Mouse (Mus musculus) 416B (cell line): Measurements from ENCODE around the gene Hyal1.
A peak's percentile ranks its signal among the peaks of the same experiment; 100 is the strongest.

ENCODE experiments used
- DNase-seq: peaks from one replicate; pipeline ENCODE4 v3.0.0; 2011; ENCODE audit warnings: low read depth

Hyal1 gene

DNA sequence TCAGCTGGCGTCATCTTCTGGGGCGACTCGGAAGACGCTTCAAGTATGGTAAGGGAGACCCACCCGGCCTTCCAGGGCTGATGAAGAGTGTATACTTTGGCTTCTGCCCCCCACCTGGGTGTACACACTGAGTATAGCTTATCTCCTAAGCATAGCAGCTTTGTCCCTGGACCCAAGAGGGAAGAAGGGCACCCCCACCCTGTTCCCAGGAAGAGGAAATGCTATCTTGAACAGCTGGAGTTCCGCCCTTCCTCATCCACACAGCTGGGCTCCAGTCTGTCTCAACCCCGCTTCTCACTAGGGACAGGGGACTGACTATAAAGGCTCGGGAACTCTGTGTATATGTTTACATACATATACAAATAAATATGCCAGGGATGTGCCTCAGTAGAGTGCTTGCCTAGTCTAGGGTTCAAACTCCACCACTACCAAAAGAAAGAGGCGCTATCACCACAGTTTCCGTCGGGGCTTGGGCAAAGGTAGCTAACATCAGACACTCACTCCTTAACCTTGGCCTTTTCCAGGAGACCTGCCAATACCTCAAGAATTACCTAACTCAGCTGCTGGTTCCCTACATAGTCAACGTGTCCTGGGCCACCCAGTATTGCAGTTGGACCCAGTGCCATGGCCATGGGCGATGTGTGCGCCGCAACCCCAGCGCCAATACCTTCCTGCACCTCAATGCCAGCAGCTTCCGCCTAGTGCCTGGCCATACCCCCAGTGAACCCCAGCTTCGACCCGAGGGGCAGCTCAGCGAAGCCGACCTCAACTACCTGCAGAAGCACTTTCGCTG lies 5.0 kb upstream of the Hyal1 start:
- no peak for DNase-seq

DNA sequence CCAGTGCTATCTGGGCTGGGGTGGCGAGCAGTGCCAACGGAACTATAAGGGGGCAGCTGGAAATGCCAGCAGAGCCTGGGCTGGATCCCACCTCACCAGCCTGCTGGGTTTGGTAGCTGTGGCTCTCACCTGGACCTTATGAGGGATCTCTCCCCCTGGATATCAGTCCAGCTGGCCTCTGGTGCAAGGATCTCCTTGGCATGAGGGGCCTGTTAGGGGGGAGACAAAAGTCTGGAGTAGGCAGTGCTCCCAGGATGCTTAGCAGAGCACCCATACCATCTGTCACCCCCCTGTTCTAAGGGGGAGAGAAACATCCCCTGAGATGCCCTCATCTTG lies 4.4 kb upstream of the Hyal1 start:
- DNase-seq: no peak

DNA sequence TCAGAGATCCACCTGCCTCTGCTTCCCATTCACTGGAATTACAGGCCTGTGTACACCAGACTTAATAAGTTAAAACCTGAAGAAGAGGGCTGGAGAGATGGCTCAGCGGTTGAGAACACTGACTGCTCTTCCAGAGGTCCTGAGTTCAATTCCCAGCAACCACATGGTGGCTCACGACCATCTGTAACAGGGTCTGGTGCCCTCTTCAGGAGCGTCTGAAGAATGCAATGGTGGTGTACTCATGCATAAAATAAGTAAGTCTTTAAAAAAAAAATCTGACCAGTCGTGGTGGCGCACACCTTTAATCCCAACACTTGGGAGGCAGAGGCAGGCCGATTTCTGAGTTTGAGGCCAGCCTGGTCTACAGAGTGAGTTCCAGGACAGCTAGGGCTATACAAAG lies 3.0 kb upstream of the Hyal1 start:
- peak; percentile 57 for DNase-seq

DNA sequence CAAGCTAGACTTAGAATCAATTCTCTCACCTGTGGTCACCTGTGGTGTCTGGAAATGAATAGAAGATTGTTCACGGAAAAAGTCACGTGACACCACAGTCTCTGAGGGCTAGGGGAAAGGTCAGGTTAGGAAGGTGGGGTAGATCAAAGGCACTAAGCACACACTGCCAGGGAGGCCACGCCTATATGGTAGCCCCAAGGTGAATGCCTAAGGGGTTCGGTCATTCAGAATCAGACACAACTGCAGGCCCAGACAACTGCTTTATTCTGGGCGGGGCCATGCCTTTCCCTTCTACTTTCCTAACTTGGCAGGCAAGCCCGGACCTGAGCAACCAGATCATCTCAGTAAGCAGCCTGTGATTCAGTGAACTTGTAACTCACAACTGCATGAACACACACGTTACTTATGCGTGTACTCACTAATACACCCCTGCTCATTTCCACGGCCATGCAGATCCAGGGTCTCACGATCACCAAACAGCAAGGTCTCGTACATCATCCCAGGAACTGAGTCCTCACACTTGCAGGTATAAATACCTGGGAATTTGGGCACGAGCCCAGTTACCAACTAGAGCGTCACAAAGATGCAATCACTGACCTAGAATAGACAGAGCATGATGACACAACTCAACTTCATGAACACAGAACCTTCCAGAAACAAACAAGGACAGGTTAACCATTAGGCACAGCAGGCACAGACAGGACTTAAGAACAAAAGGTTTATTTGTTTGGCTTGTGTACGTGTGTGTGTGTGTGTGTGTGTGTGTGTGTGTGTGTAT lies 959 bp upstream of the Hyal1 start:
- DNase-seq: no peak

DNA sequence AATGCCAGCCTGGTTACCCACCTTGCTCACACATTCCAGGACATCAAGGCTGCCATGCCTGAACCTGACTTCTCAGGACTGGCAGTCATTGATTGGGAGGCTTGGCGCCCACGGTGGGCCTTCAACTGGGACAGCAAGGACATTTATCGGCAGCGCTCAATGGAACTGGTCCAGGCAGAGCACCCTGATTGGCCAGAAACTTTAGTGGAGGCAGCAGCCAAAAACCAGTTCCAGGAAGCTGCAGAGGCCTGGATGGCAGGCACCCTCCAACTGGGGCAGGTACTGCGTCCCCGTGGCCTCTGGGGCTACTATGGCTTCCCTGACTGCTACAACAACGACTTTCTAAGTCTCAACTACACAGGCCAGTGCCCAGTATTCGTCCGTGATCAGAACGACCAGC lies 1.1 kb downstream of the Hyal1 start:
- DNase-seq: no peak

DNA sequence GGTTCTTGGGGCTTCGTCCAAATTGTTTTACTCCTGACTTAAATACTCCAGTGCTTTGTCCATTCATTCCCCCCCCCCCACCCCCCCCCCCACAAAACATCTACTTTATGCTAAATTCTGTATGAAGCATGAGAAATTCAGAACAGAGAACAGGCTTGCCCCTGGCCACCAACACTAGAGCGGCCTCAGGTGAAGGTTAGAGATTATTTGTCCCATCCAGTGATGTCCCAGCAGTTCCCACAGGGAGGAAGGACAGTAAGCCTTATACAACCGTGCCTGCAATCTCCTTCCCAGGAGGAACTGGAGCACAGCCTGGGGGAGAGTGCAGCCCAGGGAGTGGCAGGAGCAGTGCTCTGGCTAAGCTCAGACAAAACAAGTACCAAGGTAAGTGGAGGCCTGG lies 1.9 kb downstream of the Hyal1 start, which contains the start of gene Naa80:
Naa80 (plus strand) TSS at position 301 of the 400 bp plus-strand sequence.
- DNase-seq: no peak

DNA sequence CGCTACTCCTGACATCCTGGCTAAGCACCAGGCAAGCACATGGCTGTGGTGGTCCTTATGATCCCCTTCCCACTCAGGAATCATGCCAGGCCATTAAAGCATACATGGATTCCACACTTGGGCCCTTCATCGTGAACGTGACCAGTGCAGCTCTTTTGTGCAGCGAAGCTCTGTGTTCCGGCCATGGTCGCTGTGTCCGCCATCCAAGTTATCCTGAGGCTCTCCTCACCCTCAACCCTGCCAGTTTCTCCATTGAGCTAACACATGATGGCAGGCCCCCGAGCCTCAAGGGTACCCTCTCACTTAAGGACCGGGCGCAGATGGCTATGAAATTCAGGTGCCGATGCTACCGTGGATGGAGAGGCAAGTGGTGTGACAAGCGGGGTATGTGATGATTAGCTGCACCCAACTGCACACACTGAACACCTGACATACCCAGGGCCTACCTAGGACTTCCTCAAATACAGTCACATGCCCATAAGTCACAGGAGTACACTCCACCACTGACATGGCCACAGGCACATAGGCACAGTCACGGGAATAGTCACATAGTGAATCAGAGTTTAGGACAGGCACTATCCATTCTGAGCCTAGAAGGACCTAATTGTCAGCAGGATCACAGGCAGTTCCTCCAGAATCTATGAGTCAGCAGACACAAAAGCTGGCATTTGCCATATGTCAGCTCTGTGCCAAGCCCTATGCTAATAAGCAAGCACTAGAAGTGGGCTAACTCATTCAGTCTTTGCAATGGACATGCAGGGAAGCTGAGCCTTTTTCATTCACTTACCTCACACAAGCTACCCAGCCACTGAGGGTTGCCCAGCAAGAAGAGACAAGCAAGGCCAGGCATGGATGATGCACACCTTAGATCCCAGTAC lies 2.5 kb downstream of the Hyal1 start:
- peak; percentile 46 for DNase-seq

DNA sequence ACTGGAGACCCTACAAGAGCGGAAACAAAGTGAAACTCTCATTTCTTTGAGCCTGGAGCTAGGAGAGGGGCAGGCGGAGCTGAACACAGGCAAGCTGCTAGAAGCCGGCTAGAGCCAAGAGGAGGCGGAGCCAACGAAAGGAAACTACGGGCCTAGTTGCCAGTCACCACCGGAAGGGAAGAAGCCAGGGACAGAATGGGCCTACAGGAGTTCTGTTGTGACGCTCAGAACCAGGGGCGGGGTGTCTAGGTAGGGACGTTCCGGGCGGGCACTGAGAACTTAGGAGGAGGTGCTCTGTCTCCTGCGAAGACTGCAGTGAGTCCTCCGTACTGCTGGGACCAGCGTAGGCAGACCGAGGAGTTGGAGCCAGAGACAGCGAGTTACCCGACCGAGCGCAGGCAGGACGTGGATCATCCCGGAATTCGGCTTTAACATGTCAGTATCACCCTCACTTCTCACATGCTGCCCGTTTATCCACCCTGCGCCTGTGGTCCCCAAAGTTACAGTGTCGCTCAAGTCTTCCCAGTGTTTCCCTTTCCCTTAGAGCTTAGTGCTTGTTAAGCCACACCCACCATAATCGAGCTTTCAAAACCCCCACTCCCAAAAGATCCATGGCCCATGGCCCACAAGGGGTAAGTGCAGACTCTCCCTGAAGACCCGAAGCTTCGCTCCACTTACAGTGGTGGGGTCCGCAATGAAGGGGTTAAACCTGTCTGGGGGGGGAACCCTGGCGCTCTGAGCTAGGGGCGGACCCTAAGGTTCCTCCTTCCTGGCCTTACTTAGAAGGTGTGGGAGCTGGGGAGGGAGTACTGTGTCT lies 4.0 kb downstream of the Hyal1 start, which contains the start of gene Hyal3:
Hyal3 (plus strand) TSS at position 318 of the 817 bp plus-strand sequence.
- DNase-seq: peak; percentile 94

DNA sequence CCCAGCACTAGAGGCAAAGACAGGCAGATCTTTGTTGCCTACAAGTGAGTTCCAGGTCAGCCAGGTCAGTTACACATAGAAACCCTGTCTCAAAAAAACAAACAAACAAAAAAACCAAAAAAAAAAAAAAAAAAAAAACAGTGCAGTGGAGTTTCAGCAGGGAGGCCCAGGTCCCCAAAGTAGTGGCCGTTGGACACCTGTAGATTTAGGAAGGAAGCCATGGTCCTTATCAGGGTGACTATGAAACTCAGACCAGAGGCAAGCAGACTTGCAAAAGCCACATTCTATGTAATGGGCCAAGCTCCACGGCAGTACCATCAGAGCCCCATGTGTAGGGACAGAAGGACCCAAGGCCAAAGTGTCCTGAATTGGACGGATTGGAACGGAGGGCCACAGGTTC lies 4.9 kb downstream of the Hyal1 start:
- DNase-seq: peak; percentile 44

DNA sequence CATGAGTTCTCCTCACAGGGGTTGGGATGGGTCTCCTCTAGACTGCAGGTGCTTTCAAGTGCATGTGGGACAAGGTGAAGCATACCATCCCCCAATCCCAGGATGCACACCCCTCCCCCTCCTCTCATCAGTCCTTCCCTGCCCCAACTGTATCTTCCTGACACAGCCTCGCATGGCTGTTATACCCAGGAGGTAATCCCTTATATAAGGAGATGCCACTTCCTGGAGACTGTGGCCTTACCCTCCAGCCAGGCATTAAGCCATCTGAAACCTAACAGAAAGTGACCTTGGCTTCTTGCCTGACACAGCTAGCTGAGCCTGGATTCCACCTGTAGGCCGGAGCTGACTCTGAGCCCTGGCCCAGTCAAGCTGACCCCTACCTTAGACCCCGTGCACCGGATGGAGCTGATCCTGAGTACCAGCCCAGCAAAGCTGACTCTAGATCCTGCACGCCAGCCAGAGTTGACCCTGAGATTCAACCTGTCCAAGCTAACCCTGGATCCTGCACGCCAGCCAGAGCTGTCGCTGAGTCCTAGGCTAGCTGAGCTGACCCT lies 5.9 kb downstream of the Hyal1 start:
- peak; percentile 36 for DNase-seq

DNA sequence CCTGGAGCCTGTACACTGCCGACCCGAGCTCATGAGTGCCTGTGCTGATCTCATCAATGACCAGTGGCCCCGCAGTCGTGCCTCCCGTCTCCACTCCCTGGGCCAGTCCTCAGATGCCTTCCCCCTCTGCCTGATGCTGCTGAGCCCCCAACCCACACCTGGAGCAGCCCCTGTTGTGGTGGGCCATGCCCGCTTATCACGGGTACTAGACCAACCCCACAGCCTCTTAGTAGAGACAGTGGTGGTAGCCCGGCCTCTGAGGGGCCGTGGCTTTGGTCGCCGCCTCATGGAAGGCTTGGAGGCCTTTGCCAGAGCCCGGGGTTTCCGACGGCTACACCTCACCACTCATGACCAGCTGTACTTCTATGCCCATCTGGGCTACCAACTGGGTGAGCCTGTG lies 6.4 kb downstream of the Hyal1 start:
- no peak for DNase-seq

DNA sequence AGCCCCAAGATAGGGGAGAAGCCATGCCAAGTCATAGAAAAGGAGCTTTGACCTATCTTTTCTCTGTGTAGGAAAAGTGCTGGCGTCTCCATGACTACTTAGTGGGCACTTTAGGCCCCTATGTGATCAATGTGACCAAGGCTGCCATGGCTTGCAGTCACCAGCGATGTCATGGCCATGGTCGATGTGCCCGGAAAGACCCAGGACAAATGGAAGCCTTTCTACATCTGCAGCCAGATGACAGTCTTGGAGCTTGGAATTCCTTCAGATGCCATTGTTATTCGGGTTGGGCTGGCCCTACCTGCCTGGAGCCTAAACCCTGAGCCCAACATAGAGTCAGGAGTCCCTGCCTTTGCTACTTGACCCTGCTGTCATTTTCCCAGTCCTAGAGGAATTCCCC lies 9.8 kb downstream of the Hyal1 start:
- DNase-seq: no peak

DNA sequence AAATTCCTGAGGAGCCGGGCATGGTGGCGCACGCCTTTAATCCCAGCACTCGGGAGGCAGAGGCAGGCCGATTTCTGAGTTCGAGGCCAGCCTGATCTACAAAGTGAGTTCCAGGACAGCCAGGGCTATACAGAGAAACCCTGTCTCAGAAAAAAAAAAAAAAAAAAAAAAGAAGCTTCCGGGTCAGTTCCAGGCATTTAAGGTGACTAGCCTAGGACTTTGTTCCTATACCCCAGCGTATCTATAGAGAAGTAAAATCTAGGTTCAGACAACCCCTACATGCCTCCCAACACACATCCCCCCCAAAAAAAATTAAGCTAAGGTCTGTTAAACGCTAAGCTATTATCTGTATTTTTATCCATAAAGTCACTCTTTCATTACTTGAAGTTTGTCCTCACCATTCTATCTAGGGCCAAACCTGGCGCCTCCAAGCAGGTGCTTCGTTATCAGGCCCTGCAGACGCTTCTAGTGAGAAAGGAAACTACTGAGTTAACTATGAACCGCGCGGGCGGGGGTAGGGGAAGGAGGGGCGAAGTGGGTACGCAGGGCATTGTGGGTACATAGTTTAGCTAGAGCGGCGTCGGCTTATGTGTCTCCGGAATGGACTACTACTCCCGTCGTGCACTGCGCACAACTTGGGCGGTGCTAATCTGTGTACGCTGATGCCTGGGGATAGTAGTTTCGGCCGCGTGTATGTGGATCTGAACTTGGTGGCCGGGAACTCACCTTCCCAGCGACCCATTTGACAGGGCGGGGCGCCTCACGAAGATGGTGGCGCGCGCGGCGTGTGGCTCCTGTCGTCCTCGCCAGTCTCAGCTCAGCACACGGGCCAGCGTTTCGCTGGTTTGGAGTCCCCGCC lies 10.5 kb downstream of the Hyal1 start, which contains the start of gene Ifrd2:
Ifrd2 (plus strand) TSS at position 669 of the 859 bp plus-strand sequence.
- peak; percentile 99 for DNase-seq

DNA sequence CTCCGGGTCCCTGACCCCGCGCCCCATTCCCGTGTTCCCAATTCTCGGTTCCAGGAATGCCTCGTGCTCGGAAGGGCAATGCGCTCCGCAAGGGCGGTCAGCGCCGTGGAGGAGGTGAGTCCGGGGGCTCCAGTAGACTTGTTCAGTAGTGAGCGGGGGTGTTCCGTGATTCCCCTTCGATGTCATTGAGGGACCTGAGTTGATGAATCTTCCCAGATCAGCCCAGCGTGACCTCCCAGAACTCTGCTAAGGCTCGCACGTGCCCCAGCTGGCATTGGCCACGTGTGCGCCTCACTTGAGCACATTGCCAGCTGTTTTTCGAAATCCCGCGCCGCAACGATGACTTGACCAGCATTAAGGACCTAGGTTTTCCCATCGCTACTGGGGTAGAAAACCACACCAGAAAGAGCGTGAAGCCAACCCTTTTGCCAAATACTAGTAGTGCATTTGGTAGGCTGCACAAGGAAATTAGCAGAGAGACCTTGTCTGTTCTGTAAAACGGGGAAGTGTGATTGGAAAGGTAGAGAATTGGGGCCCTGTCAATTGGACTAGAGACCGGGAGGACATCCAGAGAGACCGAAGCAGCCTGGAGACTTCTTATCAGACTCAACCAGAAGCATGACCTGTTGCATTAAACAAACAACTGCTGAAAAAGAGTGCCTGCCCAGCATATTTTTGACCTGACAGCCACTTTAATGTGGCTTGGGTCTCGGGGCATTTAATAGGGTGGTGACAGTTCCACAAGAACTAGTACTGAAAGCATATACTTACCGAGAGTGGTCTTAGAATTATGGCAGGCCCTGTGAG lies 11.3 kb downstream of the Hyal1 start:
- peak; percentile 77 for DNase-seq

DNA sequence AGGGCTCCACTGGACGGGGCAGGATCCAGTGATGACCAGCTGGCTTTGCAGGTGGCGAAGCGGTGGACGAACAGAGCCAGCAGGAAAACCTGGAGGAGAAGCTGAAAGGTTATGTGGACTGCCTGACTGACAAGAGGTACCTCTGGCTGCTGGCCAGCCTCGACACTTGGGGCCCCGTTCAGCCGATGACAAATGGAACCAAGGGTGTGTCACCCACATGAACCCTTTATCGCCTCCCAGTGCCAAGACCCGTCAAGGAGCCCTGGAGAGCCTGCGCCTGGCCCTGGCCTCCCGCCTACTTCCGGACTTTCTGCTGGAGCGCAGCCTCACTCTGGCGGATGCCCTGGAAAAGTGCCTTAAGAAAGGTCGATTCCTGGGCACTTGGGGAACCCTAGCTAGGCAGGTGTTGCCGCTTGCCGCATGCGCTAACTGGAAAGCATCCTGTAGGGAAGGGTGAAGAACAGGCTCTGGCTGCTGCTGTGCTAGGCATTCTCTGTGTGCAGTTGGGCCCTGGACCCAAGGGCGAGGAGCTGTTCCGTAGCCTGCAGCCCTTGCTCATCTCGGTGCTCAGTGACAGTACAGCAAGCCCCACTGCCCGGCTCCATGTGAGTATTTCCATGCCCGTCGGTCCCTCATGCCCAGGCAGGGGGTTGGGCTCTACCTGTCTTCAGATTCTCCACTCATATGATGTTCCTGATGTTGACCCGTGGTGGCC lies 13.5 kb downstream of the Hyal1 start:
- DNase-seq: no peak

DNA sequence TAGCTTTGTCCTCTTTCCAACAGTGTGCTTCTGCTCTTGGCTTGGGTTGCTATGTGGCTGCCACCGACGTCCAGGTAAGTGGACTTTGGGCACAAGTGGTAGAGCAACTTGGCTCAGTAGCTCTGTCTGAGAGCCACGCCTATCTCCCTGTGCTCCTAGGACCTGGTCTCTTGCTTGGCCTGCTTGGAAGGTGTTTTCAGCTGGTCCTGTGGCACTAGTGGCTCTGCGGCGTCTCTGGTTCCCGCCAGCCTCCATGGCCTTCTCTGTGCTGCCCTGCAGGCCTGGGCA lies 14.0 kb downstream of the Hyal1 start:
- no peak for DNase-seq

DNA sequence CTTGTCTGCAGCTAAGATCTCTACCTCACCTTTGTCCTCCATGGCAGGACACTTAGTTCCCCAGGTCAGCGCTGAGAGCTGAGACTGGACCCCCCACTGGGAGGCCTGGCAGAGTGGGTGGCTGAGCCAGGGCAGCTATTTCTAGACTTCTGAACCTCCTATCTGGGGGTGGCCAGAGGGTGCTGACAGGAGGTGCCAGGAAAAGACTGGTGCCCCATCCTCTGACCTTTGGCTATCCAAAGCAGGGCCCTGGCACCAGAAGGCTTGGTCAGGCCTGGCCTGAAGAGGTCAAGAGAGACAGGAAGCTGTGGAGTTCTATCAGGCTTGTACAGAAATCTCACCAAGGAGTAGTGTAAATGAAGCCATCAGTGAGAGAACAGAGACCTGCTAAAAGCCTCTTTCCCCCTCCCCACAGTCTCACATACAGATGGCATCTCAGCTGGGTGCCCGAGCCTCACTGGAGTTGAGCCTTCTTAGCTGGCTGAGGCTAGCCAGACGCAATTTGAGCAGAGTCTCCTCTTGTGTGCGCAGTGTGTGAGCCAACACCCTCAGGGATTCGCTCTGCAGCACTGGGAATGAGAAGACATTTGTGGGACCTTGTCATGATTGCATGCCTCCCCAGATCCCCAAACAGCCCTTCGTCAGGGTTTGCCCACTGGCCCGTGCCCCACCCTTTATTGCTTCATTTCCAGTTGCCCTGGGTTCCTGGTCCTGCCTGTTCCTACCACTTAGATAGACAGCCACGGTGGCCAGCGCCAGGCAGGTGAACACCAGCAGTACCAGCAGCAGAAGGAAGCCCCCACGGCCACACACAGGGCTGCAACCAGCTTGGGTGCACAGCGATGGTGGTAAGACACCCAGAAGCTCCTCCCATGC lies 16.6 kb downstream of the Hyal1 start:
- DNase-seq: no peak
